Mouse (Mus musculus) liver, adult 2 months (tissue): Measurements from ENCODE around the gene Gatd1.

Experiments
- CTCF ChIP-seq: fragments of 200-500 bp; IDR thresholded peaks from 2 replicates; pipeline ENCODE4 v1.5.1; 2011; ENCODE audit warnings: low read depth, low read length, control low read depth
- POLR2A ChIP-seq: fragments of 200-500 bp; IDR thresholded peaks from 2 replicates; pipeline ENCODE4 v1.6.1; 2011; ENCODE audit warnings: low read length, control low read depth; ENCODE audit not compliant: insufficient read depth; ENCODE audit errors: extremely low read depth

DNA sequence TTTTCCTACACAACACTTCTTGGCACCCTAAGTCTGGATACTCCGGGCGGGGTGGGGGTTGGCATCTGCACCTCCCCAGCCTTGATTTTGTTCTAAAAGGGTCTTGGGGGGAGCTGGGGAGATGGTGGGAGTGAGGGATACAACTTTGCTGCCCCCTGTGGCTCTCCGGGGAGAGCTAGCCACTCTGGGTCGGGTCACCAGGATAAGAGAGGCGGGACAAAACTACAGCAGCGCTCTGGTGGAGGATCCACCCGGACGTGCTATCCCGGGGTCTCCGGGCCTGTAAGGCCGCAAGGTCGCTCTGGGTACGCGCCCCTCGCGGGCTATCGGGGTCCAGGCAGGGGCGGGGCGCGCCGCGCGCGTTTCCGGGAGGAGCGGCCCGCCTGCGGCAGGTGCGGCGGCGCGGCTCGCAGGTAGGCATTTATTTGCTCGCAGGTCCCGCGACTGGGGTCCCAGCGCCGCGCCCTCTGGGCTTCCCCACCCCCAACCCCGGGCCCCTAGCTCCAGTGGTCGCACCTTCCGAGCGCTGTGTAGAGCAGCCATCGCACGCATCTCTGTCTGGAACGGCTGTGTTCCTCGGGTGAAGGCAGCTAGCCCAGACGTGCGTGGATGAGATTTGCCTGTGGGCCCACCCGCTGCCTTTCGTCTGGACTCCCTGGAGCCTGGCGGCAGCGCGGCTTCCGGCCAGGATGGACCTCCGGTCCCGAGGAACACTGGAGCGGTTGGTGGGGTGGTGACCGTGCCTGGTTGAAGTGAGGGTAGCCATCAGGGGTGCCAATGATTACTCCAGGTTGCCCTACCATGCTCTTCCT is 47.8 kb upstream of the Gatd1 start:
- TF ChIP-seq CTCF = peak; percentile 27; the same call in 1 of the 2 replicates
- no peak for TF ChIP-seq POLR2A
